Mouse (Mus musculus) cerebellum, adult 8-10 months (tissue): Measurements from ENCODE around the gene Map4k3.
"Not testable (repeated sequence)": the region's sequence is repeated elsewhere in the genome, so short reads cannot be mapped to it uniquely, and the experiment has no call there.

Experiments used
- DNase-seq: peaks from one replicate; pipeline ENCODE4 v3.0.0; 2022

The Map4k3 gene

DNA sequence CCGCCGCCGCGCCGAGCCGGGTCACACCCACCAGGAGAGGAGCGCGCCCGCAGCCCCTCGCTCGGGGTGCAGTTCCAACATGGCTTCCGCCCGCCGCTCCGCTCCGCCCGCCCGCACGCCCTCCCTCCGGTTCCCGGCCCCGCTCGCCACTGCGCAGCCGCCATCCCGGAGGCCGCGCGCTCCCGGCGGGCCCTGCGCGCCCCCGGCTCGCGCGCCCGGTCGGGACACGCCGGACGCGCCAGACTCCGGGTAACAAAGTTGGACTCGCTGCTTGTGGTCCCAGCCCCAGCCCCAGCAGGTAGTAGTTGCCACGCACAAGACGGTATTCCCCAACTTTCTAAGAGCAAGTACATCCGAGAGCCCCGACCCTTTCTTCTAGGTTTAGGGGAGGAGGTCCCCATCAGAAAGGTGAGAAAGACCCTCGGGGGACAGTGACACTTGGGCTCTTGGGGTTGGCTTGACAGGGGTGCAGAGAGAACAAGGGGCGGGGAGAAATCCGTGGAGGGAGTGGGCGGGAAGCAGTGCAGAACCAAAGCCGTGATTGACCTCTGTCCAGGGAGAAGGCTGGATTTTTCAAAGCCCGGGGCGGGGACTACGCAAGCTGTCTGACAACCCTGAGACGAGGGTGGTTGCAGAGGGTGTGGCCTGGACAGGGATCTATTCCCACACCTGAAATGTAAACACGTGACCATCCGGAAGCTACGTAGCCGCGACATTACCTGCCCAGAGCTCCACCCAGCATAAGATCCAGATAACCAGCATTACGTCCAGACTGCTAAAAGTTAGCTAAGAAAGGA is at the start of gene Map4k3:
Gene Map4k3, minus strand, starts transcription at position 424 of the 797 bp plus-strand sequence.
- DNase-seq = peak; percentile 80

DNA sequence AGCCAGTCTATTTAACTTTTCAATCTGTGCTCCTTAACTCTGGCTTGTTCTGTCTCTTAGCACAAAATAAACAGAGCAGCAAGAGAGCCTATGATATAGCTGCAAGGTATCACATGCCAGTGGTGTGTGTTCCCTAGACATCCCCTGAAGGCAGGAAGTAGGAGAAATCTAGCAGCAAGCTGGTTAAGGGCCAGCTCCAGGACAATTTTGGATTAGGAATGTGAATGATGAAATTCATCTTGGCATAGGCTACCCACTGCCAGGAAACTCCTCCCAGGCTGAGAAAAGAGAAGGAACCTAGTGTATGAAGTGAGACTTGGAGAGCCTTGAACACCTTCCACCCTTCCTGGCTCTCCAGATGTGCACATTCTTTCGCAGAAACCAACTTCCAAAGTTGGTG is 49.3 kb upstream of the Map4k3 start:
- no peak for DNase-seq

DNA sequence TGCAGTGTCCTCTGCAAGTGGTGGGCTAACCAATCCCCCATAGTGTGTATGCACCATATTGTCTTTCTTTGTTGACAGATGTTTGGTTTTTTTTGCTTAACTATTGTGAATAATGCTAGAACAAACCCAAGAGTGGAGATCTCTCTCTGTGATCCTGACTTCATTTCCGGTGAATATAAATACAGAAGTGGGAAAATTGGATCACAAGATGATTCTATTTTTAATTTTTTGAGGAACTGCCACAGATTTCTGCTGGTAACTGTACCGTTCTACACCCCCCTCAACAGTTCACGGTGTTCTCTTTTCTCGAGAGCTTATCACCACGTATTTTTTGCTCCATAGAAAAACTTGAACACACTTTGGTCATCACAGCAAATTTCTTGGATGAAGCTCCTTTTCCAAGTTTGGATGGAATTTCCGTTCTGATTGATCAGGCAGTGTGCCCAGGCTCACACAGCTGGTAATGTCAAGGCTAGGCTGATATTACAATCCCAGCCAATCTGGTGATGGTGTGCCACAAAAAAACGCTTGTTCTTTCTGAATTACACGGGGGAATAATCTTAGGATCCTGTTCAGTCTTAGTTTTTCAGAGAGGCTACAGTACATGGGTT is 47.0 kb upstream of the Map4k3 start:
- no peak for DNase-seq

DNA sequence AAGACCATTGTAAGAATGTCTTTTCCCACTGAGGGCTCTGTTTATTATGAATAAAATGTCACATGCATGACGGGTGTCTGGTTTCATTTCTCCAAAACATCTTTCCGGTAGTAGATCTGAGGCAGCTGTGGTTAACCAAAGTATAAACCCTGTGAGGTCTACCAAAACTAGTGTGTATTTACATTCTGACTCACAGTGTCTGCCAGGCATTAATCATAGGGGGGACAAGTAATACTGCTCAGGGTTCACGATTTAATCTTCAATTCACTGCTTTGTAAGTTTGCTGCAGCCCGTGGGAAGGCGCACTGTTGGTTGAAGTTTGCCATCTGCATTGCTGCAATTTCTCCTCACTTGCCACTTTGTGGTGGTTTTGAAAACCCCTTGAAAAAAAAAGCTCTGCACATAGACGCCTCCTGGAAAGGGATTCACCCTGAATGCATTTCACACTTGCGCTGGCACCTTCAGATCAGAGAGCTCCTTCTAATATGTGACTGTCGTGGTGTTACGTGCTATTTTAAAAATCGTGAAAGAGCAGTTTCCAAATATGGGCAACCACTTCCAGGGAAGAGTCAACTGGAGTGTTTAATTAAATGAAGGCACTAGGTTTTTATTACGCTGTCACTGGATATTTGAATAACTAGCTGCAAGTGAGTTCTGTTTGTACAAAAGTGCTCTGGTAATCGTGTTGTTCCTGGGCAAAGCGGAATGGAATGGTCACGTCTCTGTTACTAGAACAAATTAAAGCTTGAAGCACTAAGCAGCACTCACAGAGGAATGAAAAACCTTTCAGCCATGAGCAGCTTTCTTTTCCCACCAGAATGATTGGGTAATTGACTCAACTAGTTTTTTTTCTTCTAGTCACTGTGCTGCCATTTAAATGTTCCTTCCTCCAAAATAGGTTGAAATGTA is 44.5 kb upstream of the Map4k3 start:
- DNase-seq = no peak

DNA sequence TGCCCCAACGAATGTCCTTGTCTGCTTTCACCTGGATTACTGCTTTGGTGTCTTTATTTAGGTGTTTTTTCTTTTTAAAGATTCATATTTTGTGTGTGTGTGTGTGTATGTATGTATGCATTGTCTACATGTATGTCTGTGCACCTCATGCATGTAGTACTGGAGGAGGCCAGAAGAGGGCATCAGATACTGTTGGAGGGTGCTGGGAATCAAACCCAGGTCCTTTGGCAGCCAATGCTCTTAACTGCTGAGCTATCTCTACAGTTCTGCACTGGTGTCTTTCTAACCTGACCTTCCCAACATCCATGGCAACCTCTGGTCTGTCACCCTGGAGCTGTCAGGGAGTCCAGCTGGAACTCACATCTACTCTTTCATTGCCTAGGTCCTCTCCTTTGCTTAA is 41.8 kb upstream of the Map4k3 start:
- DNase-seq = no peak

DNA sequence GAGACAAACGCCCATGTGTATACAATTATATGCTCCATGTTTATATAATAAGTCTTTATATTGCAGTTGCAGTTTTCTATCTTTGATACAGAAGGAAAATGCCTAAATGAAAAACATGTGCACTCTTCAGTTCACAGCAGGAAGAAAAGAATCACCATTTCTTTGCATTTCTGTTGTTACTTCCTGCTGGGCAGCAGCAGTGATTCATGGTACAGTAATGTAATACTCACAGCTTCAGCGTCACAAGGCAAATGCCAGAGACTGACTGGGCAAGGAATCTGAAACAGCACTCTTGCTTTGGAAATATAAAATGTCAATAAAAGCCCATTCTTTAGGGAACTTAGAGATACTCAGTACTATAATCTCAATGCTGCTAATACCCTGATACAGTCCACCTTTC is 36.9 kb upstream of the Map4k3 start:
- no peak for DNase-seq

DNA sequence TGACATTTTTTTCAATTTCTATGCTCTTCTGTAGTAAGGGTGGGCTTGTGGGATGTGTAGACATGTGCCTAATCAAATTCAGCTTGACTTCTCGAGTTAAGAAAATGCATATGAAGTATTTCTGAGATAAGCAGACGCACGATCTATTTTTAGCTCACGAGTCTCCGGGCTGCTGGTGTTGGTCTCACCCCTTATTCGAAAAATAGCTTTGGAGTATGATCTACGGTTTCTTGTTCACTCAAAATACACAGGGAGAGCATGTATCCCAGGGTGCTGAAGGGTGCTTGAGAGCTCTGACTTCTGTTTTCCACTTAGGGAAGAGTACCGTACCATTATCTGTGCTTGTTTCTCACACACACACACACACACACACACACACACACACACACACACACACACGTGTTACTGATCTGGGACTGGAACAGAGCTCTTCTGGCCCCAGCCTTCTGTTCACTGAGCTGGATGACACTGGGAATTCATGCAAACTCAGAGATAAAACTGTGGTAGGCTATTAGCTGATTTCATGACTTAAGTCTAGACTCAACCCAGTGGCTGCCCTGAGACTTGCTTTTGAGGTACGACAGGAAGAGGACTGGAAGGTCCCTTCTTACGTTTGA is 34.9 kb upstream of the Map4k3 start:
- DNase-seq = no peak

DNA sequence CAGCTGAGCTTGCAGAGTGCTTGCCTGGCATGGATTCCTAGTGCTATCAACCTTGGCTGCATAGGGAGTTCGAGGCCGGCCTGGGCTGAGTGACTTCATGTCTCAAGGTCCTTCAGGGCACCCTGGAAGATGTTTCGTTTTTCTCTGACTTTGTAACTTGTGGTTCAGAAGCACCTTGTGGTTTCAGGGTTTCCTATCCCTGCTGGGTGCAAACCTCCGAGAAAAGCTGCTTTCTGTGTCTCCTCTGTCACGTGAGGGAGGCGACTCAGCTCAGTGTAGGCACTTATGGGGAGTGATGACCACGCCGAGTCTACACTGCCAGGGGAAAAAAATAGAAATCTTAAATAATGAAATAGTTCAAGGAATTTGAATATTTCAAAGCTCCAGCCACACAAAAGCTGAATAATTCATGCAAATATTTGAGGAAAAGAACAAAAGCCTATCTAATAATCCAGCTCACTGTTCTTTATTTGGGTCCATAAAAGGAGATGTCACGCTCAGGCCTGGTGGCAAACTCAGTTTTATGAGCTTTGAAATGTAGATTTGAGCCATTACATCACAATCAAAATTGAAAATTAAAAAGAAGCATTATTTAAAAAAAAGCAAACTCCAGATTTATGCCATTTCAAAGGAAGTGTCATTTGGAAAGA is 34.2 kb upstream of the Map4k3 start:
- DNase-seq = no peak

DNA sequence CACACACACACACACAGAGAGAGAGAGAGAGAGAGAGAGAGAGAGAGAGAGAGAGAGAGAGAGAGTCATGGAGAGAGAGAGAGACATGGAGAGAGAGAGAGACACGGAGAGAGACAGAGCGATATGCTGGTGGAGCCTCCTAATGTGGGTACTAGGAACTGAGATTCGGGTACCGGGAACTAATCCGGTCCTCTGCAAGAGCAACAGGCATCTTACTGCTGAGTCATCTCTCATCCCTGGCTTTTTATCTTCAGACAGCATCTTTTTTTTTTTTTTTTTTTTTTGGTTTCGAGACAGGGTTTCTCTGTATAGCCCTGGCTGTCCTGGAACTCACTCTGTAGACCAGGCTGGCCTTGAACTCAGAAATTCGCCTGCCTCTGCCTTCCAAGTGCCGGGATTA is 32.9 kb upstream of the Map4k3 start:
- not testable (repeated sequence) for DNase-seq

DNA sequence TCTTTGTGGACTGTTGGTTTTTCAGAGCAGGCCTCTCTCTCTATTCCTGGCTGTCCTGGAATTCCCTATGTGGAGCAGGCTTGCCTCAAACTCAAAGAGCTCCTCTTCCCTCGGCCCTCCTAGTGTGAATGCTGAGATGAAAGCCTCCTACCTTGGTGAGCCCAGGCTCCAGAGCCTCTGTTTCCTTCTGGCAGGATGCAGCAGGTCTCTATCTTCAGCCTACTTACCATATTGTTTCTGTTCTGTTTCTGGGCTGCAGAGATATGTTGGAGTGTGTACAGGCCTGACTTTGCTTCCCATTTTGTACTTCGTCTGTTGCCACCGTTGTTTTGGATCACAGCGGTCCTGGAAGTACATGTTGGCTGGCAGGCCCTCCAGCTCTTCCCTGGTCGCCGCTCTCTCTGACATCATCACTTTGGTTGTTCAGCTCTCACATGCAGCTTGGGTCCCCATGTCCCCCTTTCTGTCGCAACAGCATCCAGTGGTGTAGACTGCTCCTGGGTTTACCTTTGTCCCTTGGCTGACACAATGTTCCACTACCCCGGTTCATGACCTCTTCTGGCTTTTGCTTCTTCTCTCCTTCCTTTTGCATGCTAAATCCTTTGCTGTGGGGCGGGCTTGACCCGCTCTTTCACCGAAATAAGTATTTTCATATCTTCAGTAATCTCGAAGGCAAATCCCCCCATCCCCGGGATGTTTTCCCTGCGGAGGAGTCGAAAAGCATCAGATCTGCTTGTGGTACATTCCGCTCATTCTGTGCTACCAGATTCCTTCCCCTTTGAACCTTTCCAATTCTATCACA is 32.3 kb upstream of the Map4k3 start:
- no peak for DNase-seq

DNA sequence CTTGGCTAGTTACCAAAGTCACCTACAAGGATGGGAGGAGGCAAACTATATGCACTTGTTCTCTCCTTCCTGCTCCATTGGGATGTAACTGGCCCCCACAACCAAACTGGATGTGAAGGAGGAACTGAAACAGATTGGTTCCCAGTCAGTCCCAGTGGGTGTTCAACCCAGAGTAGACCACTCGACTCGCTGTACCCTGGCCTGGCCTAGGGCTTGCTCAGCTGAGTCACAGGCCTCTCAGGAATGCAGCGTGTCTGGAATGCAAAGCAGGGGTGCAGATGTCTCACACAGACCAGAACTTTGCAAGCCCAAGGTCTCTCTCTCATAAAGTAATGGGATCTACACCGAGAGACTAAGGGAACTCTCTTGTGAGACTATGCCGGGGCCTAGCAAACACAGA is 27.8 kb upstream of the Map4k3 start:
- no peak for DNase-seq

DNA sequence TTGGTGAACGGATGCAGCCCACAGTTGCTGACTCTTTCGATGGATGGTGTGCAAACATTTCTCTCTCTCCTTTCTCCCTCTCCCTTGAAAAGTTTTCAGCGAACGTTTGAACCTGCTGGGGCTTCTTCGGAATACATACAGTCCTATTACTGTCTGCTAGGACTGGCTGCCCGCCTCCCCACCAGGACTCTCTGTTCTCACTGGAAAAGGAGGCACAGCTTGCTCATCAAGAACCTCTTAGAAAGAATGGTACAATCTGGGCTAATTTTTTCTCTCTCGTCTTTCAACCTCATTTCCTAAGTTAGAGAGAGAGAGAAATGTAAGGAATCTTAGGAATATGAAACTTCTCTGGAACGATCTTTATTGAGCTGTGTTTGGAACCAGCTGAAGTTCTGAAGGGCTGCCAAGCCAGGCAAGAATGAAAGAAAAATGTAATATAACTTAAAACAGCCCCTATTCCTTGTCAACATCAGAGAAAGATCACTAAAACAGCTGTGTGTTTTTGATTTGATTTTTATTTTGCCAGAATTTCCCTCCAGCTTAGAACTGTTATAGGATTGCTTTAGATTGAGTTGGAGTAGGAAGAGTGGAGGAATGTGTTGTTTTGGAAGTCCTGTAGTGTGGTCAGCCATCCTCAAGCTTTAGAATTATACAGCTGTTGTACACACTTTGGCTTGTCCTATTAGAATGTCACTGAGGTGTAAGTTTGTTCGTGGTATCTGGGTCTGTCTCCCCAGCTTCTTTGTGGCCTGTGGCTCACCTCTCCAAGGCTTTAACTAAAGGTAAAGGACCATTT is 27.0 kb upstream of the Map4k3 start:
- no peak for DNase-seq

DNA sequence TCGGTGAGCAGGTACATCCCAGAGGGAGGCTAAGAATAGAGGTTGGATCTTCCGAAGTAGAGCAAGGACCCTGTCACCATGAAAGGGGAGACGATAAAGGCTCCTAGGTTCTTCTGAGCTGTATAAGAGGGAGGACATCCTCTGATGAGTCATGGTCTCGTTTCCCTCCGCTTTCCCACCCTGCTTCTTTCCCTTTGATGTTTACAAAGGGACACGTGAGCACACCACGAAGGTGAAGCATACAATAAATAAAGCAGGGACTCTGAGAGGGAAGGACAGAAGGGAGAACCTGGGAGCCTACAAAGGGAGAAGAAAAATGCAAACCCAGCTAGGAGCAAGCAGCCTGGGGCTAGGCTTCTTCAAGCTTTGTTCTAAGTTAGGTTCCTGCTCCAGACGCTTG is 26.3 kb upstream of the Map4k3 start:
- DNase-seq = no peak

DNA sequence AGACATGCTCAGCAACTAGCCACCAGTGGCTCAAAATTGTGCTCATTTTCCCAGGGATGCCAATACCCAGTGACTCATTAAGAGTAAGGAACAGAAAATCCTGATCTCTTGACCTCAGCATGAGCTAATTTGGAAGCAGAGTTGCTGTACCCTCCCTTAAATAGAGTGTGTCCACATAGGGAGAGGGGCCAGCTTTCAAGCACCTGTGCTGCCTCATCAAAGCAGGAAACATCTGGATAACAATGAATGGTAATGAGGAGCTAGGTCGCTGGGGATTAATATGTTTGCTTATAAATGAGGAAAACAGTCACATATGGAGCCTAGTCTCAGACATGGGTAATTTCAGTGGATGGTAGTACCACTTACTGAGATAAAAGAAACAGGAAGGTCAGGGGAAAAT is 24.2 kb upstream of the Map4k3 start:
- DNase-seq = no peak

DNA sequence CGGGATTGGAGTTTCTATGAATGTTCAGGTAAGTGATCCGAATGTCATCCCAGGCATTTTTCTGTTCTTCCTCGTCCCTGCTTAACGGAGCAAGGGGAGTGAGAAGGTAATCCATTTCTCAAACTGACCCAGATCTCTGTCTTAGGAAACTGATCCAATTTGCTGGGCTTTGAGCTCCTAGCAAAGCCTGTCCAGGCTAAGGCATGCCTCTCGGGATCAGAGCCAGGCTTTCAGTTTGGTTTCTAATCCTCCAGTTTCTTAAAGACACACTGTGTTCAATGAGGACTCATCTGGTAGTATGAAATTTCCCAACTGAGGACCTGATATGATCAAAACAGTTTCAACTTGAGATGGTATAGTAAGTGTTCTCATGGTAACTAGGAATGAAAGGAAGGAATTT is 11.1 kb upstream of the Map4k3 start:
- DNase-seq = no peak

DNA sequence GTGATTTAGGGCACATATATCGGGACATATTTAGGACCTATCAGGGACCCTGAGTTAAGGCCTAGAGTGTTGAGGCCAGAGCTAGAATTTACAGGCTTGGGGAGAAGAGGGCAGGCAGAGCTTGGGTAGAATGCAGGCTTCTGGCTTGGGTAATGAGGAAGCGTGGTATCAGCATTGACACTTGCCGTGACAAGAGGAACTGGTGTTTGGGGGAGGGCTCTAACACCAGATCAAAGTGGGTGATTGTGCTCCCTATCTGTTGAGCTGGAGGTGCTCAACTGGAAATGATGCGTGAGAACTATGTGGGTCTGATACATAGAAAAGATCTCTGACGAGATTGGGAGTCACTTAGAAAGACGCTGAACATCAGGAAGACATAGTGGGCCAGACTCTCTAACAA is 6.4 kb upstream of the Map4k3 start:
- DNase-seq = no peak

DNA sequence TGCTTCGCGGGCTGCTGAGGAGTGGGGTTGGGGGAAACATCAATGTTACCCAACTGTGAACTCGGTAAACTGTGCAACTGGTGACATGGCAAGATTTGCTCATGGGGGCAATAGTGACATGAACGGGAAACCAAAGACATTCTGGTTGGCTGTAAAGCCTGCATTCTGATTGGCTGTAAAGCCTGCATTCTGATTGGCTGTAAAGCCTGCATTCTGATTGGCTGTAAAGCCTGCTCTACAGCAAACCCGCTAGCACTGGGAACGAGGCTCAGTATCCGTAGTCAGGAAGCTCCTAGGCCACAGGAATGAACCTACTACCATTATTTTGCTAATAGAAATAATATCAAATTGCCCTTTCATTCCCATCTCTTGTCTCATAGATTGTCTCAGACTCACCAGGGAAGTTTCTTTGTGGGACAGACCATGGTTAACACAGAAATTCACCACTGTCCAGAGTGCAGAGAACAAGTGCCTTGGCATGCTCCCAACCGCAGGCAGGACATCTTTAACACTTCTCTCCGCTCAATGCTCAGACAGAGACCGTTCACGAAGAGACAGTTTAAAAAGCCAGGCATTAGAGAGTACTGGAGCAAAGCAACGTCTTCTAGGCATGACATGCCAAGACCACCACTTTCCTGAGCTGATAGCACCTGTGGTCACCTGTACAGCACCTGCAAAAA is 5.0 kb upstream of the Map4k3 start:
- no peak for DNase-seq

DNA sequence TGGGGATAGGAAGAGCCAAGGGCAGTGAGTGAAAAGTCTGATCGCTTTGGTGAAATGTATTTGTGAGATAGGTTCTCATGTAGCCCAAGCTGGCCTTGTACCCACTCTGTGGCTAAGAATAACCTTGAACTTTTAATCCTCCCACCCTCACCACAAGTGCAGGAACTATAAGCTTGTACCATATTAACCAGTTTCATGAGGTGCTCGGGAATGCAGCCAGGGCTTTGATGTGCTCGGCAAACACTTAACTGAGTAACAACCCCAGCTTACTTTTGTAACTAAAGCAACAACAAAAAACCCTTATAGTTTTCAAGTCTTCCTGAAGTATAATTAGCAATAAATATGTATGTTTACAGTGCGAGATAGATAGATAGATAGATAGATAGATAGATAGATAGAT is 4.0 kb upstream of the Map4k3 start:
- DNase-seq = no peak

DNA sequence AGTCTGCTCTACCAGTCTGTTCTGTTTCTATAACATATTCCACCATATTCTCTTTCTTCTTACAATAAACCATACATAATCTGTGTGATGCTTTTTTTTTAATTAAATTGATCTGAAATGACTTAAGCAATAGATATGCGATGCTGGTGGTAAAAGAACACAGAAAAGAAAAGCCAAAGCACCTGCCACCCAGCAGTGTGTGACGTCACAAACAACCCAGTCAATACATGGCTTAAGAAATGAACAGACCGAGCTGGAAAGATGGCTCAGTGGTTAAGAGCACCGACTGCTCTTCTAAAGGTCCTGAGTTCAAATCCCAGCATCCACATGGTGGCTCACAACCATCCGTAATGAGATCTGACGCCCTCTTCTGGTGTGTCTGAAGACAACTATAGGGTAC is 2.0 kb upstream of the Map4k3 start:
- not testable (repeated sequence) for DNase-seq

DNA sequence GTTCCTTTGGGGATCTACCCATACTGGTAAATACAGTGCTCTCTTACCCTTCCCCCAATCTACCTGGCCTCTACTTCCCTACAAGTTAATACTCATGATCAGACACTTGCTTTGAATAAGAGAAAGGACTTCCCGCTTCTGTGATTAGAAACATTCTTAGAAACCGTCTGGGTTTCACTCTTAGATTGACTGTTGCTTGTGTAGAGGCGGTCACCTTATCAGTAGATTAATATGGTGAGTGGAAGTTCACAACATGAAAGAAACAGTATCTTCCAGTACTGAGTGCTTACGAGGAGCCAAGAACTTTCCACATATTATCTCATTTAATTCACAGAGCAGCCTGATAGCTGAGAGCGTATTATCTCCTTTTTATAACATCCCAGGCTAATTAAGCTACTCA is 1.5 kb upstream of the Map4k3 start:
- no peak for DNase-seq
